Mouse (Mus musculus): ENCODE measurements around the gene Cped1.

GRCm38 (mm10) chr6:22178721-22179295 lies 193.1 kb downstream of the Cped1 start:
- no peak for TF ChIP-seq CTCF (IDR thresholded peaks at IDR 0.05; ENCODE audit: insufficient read depth, low read depth, low read length)
- no peak for TF ChIP-seq POLR2A (IDR thresholded peaks at IDR 0.05; ENCODE audit: insufficient read depth, low read depth, low read length)

All from olfactory bulb, adult 2 months (tissue).